In the genomic region with DNA sequence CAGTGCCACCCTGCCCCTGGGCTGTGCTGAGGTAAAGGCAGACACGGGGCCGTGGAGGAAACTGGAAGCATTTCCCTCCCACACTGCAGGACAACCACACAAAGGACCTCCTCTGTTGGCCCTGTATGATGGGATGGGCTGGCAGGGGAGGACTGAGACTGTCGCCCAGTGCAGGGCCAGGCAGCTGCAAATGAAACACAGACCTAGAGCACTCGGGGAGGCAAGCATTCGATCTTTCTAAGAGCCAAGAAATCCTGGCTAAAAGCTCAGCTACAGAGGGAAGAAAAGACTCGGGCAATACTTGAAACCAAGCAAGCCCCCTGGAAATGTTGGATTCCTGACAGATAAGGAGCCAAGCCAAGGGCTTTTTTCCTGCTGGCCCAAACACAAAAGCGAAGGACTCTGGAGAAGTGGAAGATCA, we compare ENCODE assay signal across 10 mouse cellular contexts.
DNase-seq lines count a peak whose midpoint lies in the region; ATAC-seq lines count a peak whose summit lies in the region.
"Had no signal": no experiment of that assay in that cellular context is flagged by ENCODE, and none has a peak within 500 bp of the region (broad histone marks: within the 10 kb centered on the region; RNA-seq: fewer than 3 reads in every experiment).

No protein-coding gene starts in this region.

- peak overlapping the region; percentile 52; the same call in 1 of the 2 replicates for H3K27ac ChIP-seq in forebrain, embryonic 14.5 days (ENCODE audit: low read depth, low read length)
- H3K27ac ChIP-seq in forebrain, embryonic 10.5 days, result no peak overlapping the region
- H3K27ac ChIP-seq in embryonic facial prominence, embryonic 10.5 days (replicated peaks), result 0 out of 2 replicates have a peak overlapping the region, but pooled peaks have one; percentile 19
- H3K27ac ChIP-seq: liver, embryonic 14.5 days had no signal

- ATAC-seq in forebrain, embryonic 14.5 days, result no peak; the same call in 1 of the 2 replicates

- no peaks in the 10 kb centered on the region for H3K27me3 ChIP-seq in forebrain, embryonic 14.5 days (replicated peaks; ENCODE audit: control insufficient read depth, insufficient read depth, low read length)
- peaks cover 47% of the 10 kb centered on the region for H3K27me3 ChIP-seq in forebrain, embryonic 10.5 days (ENCODE audit: poor library complexity, severe bottlenecking)
- peaks cover 8% of the 10 kb centered on the region for H3K27me3 ChIP-seq in embryonic facial prominence, embryonic 10.5 days (replicated peaks; ENCODE audit: low read depth, poor library complexity, severe bottlenecking)

- H3K4me3 ChIP-seq in forebrain, embryonic 14.5 days (ENCODE audit: low read depth, low read length), result no peak overlapping the region
- no peak overlapping the region for H3K4me3 ChIP-seq in forebrain, embryonic 10.5 days
- no peak overlapping the region for H3K4me3 ChIP-seq in embryonic facial prominence, embryonic 10.5 days

- H3K9me3 ChIP-seq in forebrain, embryonic 14.5 days (replicated peaks; ENCODE audit: control insufficient read depth, low read length), result no peaks in the 10 kb centered on the region
- H3K9me3 ChIP-seq in forebrain, embryonic 10.5 days, result no peaks in the 10 kb centered on the region
- no peaks in the 10 kb centered on the region for H3K9me3 ChIP-seq in embryonic facial prominence, embryonic 10.5 days

- peak; percentile 55 for DNase-seq in forebrain, embryonic 14.5 days (ENCODE audit: low spot score)
- no peak for DNase-seq in forebrain, embryonic 10.5 days (ENCODE audit: extremely low spot score, low spot score)
- DNase-seq in left cerebral cortex, adult 11 months (ENCODE audit: low spot score), result peak; percentile 18
- no peak for DNase-seq in left cerebral cortex, adult 18-20 months (ENCODE audit: low spot score in 2 of 2)
- no peak for DNase-seq in embryonic facial prominence, embryonic 10.5 days (ENCODE audit: low spot score)
- DNase-seq in left cerebral cortex, postnatal 4 days, result peak; percentile 54
- DNase-seq in urinary bladder, postnatal 10 days (ENCODE audit: low spot score), result no peak
- DNase-seq in retina, embryonic 14.5 days (ENCODE audit: low spot score), result no peak
- DNase-seq: thymus, postnatal 4 days had no signal

- intact Hi-C loops in left cerebral cortex, postnatal 4 days (cut with DNase I), result no loop called here

- no peak overlapping the region for H3K9ac ChIP-seq in forebrain, embryonic 14.5 days (ENCODE audit: low read length)
- H3K9ac ChIP-seq: liver, embryonic 14.5 days had no signal

- WGBS in forebrain, embryonic 14.5 days, result 53% methylated on average over 7 of the region's 7 CpGs
- WGBS in forebrain, embryonic 10.5 days, result 66% methylated on average over 7 of the region's 7 CpGs
- WGBS in embryonic facial prominence, embryonic 10.5 days, result 47% methylated on average over 7 of the region's 7 CpGs

- no peak overlapping the region for H3K4me2 ChIP-seq in forebrain, embryonic 14.5 days (ENCODE audit: low read length)

- H3K36me3 ChIP-seq in forebrain, embryonic 14.5 days (ENCODE audit: control insufficient read depth, insufficient read depth, low read length), result no peaks in the 10 kb centered on the region
- H3K36me3 ChIP-seq in forebrain, embryonic 10.5 days (replicated peaks), result no peaks in the 10 kb centered on the region
- H3K36me3 ChIP-seq in embryonic facial prominence, embryonic 10.5 days (replicated peaks), result no peaks in the 10 kb centered on the region

- H3K4me1 ChIP-seq in forebrain, embryonic 14.5 days (ENCODE audit: control insufficient read depth, insufficient read depth, low read length), result no peaks in the 10 kb centered on the region
- H3K4me1 ChIP-seq in forebrain, embryonic 10.5 days, result peaks cover 27% of the 10 kb centered on the region
- peaks cover 32% of the 10 kb centered on the region for H3K4me1 ChIP-seq in embryonic facial prominence, embryonic 10.5 days

Comparison
In these comparisons a context has a peak if more than half of its experiments do, and no peak if none do; other contexts are left out.
1. DNase-seq: peak in forebrain, embryonic 14.5 days (single experiment), left cerebral cortex, adult 11 months (single experiment) and left cerebral cortex, postnatal 4 days (single experiment); none in forebrain, embryonic 10.5 days (single experiment), left cerebral cortex, adult 18-20 months (0 of 2), embryonic facial prominence, embryonic 10.5 days (single experiment), urinary bladder, postnatal 10 days (single experiment) and retina, embryonic 14.5 days (single experiment).